In genomic region chr6:111529985-111530384, GRCm38 (mm10) we compare ENCODE assay signal across 11 mouse cellular contexts.
A peak's percentile ranks its signal among the peaks of the same experiment; 100 is the strongest.
DNase-seq lines count a peak whose midpoint lies in the region; ATAC-seq lines count a peak whose summit lies in the region.
"Had no signal": no experiment of that assay in that cellular context is flagged by ENCODE, and none has a peak within 500 bp of the region (broad histone marks: within the 10 kb centered on the region; RNA-seq: fewer than 3 reads in every experiment).

No protein-coding gene starts in this region.

- ATAC-seq in megakaryocyte progenitor cell, adult 5-6 weeks (replicated peaks; ENCODE audit: poor library complexity) = no peak
- ATAC-seq: midbrain, embryonic 13.5 days had no signal

- DNase-seq in cerebellum, adult 11-12 months = peak; percentile 5
- DNase-seq in cerebellum, postnatal 4 days (ENCODE audit: low spot score in 2 of 2) = no peak
- peak; percentile 5 for DNase-seq in layer of hippocampus, adult 9-11 months
- no peak for DNase-seq in layer of hippocampus, adult 11-12 months (ENCODE audit: low spot score)
- peak; percentile 6 for DNase-seq in adrenal gland, postnatal 14 days
- DNase-seq in cerebellum, postnatal 10 days = peak; percentile 16 to 44
- DNase-seq in kidney, adult 9 months = no peak
- DNase-seq: kidney, adult 2 months; thymus, adult 2 months had no signal

Comparison
In these comparisons a context has a peak if more than half of its experiments do, and no peak if none do; other contexts are left out.
1. DNase-seq: peak in cerebellum, adult 11-12 months (single experiment), layer of hippocampus, adult 9-11 months (single experiment), adrenal gland, postnatal 14 days (single experiment) and cerebellum, postnatal 10 days (2 of 2); none in cerebellum, postnatal 4 days (0 of 2), layer of hippocampus, adult 11-12 months (single experiment) and kidney, adult 9 months (single experiment).